Mouse (Mus musculus) limb, embryonic 15.5 days (tissue): Measurements from ENCODE around the gene Mageb18. TPM values are rescaled to one million over a fixed set of nuclear protein-coding genes. Genes with fewer than 3 reads are reported as not detected.
"Not testable (repeated sequence)": the region's sequence is repeated elsewhere in the genome, so short reads cannot be mapped to it uniquely, and the experiment has no call there.

ENCODE experiments used
- ATAC-seq: fragments of 200-750 bp; cut with Nextera tagmentation; 2 replicates; pipeline ENCODE4 v1.8.0; 2017; ENCODE audit warnings: low read depth, moderate TSS enrichment; ENCODE audit not compliant: insufficient number of reproducible peaks, low FRiP score, low TSS enrichment
- H3K27ac ChIP-seq: fragments of 300-500 bp; sonication (generic); 2 replicates; pipeline ENCODE4 v1.5.1; 2015; ENCODE audit warnings: moderate library complexity, mild to moderate bottlenecking, inconsistent platforms
- H3K27me3 ChIP-seq: fragments of 300-500 bp; sonication (generic); 2 replicates; pipeline ENCODE4 v1.6.1; 2015; ENCODE audit warnings: inconsistent platforms
- H3K36me3 ChIP-seq: fragments of 300-500 bp; sonication (generic); 2 replicates; pipeline ENCODE4 v1.6.1; 2015; ENCODE audit warnings: inconsistent platforms
- H3K4me1 ChIP-seq: fragments of 300-500 bp; sonication (generic); 2 replicates; pipeline ENCODE4 v1.6.1; 2015; ENCODE audit warnings: inconsistent platforms
- H3K4me2 ChIP-seq: fragments of 300-500 bp; sonication (generic); 2 replicates; pipeline ENCODE4 v1.6.1; 2015; ENCODE audit warnings: mild to moderate bottlenecking, inconsistent platforms
- H3K4me3 ChIP-seq: fragments of 300-500 bp; sonication (generic); 2 replicates; pipeline ENCODE4 v1.5.1; 2015; ENCODE audit warnings: mild to moderate bottlenecking, inconsistent platforms
- H3K9ac ChIP-seq: fragments of 300-500 bp; sonication (generic); 2 replicates; pipeline ENCODE4 v1.6.1; 2015; ENCODE audit warnings: inconsistent platforms
- H3K9me3 ChIP-seq: fragments of 300-500 bp; sonication (generic); 2 replicates; pipeline ENCODE4 v1.6.1; 2016; ENCODE audit warnings: inconsistent platforms
- WGBS: fragments of 180-500 bp; shearing (Covaris S2); methylation state at CpG from one replicate; pipeline ENCODE4 v1.1.7; 2015; 5-methylcytosine and 5-hydroxymethylcytosine counted together
- polyA plus RNA-seq: library from polyadenylated mRNA; unstranded; fragments of >200 nt; fragmentation: Nextera tagmentation; extraction: Ambion mirVana; gene quantifications from 2 replicates; pipeline ENCODE4 v1.2.1, GENCODE M21; 2015

Gene Mageb18
- not detected in 2 replicates for polyA plus RNA-seq

DNA sequence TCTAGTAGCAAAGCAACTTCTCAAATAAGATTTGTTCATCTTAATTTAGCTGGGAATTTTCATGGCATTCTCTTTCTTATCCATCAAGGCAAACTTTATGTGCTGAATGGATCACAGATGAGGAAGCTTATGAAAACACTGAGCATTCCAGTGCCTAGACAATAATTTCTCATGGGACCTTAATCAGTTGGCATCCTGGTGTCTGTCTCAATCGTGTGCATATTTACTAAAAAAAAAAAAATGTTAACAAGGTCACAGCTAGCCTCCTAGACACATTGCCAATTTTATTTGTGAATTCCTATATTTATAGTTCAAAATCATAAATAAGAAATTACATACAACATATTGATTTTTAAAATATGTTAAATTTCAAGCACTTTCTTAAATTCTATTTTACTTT lies at the start of gene Mageb18:
Mageb18 (minus strand) TSS at position 101 of the 400 bp plus-strand sequence.
- H3K9me3 ChIP-seq = no peaks in the 10 kb centered on the region
- no peak within 1 kb of the TSS for H3K27ac ChIP-seq
- no peaks in the 10 kb centered on the region for H3K4me1 ChIP-seq
- H3K4me2 ChIP-seq = no peak within 1 kb of the TSS
- no peak within 1 kb of the TSS for H3K4me3 ChIP-seq
- ATAC-seq = no peak
- H3K27me3 ChIP-seq = no peaks in the 10 kb centered on the region
- 67% methylated on average over 1 of the region's 1 CpGs for WGBS
- H3K9ac ChIP-seq = no peak within 1 kb of the TSS
- no peaks in the 10 kb centered on the region for H3K36me3 ChIP-seq

DNA sequence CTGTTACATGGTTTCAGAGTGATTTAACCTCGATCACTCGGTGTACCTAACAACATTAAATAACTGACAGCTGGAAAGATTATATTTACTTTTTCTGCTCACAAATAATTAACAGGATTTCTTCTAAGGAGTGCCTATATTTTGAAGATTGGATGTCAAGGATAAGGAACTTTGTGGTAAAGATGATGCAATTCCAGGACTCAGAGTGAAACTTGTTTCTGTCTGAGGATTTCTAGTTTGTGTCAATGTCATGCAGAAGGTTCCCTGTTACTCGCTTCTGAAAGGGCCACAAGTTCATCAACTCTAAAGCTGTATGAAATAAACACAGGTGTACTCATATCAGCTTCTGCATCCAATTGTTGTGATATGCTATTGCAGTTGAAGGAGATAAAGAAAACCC lies 13.4 kb upstream of the Mageb18 start:
- no peak overlapping the region for H3K4me2 ChIP-seq
- H3K9ac ChIP-seq = no peak overlapping the region
- 80% methylated on average over 3 of the region's 3 CpGs for WGBS
- H3K4me3 ChIP-seq = no peak overlapping the region
- no peaks in the 10 kb centered on the region for H3K4me1 ChIP-seq
- no peaks in the 10 kb centered on the region for H3K27me3 ChIP-seq
- no peaks in the 10 kb centered on the region for H3K36me3 ChIP-seq
- H3K9me3 ChIP-seq = no peaks in the 10 kb centered on the region
- no peak for ATAC-seq
- no peak overlapping the region for H3K27ac ChIP-seq

DNA sequence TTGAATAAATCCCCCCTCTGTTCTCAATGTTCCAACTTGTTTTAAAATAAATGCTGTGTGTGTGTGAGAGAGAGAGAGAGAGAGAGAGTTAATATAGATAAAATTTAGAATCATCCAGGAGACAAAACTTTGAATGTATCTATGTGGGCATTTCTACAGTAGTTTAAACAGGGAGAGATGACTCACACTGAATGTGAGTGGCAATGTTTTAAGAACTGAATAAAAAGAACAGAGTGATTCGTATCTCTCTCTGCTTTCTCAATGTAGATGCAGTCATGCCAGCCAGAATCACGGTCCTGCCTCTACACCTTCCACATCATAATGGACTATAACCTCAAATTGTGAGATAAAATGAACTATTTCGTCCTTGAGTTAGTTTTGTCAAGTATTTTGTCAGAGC lies 11.1 kb upstream of the Mageb18 start:
- no peaks in the 10 kb centered on the region for H3K9me3 ChIP-seq
- no peak overlapping the region for H3K4me3 ChIP-seq
- 74% methylated on average over 3 of the region's 3 CpGs for WGBS
- H3K27me3 ChIP-seq = no peaks in the 10 kb centered on the region
- no peaks in the 10 kb centered on the region for H3K36me3 ChIP-seq
- H3K4me1 ChIP-seq = no peaks in the 10 kb centered on the region
- H3K4me2 ChIP-seq = no peak overlapping the region
- H3K9ac ChIP-seq = no peak overlapping the region
- no peak overlapping the region for H3K27ac ChIP-seq
- no peak for ATAC-seq

DNA sequence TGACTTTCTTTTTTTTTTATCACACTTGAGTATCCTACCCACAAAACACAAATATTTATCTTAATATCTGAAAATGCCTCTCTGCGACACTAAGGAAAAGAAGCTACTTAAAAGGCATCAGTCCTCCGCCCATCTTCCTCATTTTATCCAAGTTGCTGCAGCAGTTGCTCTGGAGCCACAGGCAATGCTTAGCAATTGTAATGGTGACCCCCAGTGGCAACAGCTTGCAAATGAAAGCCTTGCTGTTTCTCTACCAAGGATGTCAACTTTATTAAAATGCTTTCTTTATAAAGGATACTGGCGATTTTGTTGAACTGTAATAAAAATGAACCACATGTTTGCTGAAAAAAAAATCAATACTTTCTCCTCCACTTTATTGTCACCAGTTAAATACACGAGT lies 2.0 kb downstream of the Mageb18 start:
- H3K4me3 ChIP-seq = no peak overlapping the region
- H3K9ac ChIP-seq = no peak overlapping the region
- WGBS = 37% methylated on average over 4 of the region's 4 CpGs
- no peaks in the 10 kb centered on the region for H3K9me3 ChIP-seq
- no peaks in the 10 kb centered on the region for H3K4me1 ChIP-seq
- no peak overlapping the region for H3K27ac ChIP-seq
- H3K4me2 ChIP-seq = no peak overlapping the region
- no peak for ATAC-seq
- no peaks in the 10 kb centered on the region for H3K36me3 ChIP-seq
- H3K27me3 ChIP-seq = no peaks in the 10 kb centered on the region

DNA sequence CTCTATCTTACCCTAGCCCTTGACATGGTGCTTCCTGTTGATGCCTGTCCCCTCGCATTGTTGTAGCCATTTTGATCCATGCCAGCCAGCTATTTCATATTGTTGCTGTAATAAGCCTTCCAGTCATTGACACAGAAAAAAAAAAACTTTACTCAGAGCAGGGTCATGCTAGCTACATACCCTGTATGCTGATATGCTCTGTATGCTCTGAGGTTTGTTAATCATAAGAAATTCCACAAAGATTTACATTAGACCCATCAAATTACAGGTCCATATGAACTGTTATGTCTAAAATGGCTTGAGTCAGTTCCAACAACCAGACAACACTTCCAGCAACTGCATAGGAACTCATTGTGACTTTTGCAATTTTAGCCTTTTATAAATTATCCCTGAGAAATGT lies 71.5 kb downstream of the Mageb18 start:
- ATAC-seq = no peak
- Histone ChIP-seq H3K9ac (no peak overlapping the region), H3K4me2 (no peak overlapping the region), H3K4me3 (no peak overlapping the region), H3K27ac (no peak overlapping the region), H3K36me3 (no peaks in the 10 kb centered on the region), H3K4me1 (no peaks in the 10 kb centered on the region), H3K27me3 (no peaks in the 10 kb centered on the region), H3K9me3 (no peaks in the 10 kb centered on the region)
- 67% methylated on average over 1 of the region's 1 CpGs for WGBS

DNA sequence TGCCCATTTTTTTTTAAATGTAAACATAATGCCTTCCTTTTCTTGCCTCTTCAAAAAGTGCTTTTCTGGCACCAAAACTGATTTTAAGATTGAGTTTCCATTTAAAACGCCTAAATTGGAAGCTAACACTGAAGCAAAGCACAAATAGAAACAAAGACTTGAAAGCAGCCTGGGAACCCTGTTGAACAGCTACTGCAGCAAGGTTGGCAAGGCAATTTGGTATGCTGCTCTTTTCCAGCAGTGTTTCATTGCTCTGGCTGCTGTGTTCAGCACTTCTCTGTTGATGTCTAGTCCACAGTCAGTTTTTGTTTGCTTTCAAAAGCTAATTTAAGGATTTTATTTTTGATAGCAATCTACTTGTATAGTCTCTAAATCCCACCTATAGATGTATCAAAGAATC lies 101.1 kb downstream of the Mageb18 start:
- no peak overlapping the region for H3K27ac ChIP-seq
- no peaks in the 10 kb centered on the region for H3K27me3 ChIP-seq
- no peak overlapping the region for H3K4me2 ChIP-seq
- H3K4me1 ChIP-seq = no peaks in the 10 kb centered on the region
- no peak overlapping the region for H3K4me3 ChIP-seq
- H3K9me3 ChIP-seq = no peaks in the 10 kb centered on the region
- no peak overlapping the region for H3K9ac ChIP-seq
- no peak for ATAC-seq
- 41% methylated on average over 1 of the region's 1 CpGs for WGBS
- H3K36me3 ChIP-seq = no peaks in the 10 kb centered on the region

DNA sequence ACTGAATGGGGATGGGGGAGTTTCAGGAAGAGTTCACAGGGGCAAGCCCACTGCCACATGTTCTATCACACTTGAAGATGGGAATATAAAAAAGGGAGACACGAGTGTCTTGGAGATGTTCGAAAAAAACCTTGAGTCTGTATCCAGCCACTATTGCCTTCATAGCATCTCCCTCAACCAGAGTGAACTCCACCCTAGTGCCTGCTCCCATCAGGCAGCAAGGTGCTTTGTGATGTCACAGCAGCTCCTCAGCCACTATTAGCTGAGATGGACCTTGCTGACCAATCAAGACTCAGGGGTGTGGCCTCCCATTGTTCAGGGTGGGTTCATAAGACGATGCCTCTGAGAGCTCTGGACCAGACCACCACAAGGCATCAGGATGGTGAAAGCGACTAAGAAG lies 109.7 kb downstream of the Mageb18 start, which contains the start of gene Gm5941:
Gm5941 (plus strand) TSS at position 301 of the 400 bp plus-strand sequence.
- ATAC-seq, H3K36me3 ChIP-seq: not testable (repeated sequence)
- 79% methylated on average over 4 of the region's 4 CpGs for WGBS

DNA sequence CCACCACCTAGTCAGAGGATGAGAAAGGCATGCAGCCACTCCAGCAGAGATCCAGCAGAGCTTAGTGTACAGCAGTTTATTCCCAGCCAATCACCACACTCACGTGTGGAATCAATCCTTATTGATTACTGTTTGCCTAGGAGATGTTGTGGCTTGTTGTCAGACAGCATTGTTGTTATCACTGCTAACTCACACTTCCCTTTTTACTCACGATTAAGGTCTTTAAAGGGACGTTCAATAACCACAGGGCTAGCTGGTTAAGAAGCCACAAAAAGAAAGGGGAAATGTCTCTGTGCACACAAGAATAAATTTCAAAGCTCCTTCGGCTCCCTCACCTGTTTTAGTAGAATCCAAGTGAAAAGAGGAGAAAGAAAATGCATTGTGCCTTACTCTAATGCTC lies 134.6 kb downstream of the Mageb18 start:
- Histone ChIP-seq H3K27ac (no peak overlapping the region), H3K4me1 (no peaks in the 10 kb centered on the region), H3K36me3 (no peaks in the 10 kb centered on the region), H3K9ac (no peak overlapping the region), H3K4me3 (no peak overlapping the region), H3K9me3 (no peaks in the 10 kb centered on the region), H3K4me2 (no peak overlapping the region), H3K27me3 (no peaks in the 10 kb centered on the region)
- no peak for ATAC-seq
- WGBS = 61% methylated on average over 4 of the region's 4 CpGs

More for the DNA sequence above, 109.7 kb downstream of the Mageb18 start, which contains the start of gene Gm5941:
- H3K4me1 ChIP-seq, H3K4me2 ChIP-seq, H3K27ac ChIP-seq, H3K9ac ChIP-seq, H3K9me3 ChIP-seq, H3K4me3 ChIP-seq, H3K27me3 ChIP-seq: not testable (repeated sequence)

DNA sequence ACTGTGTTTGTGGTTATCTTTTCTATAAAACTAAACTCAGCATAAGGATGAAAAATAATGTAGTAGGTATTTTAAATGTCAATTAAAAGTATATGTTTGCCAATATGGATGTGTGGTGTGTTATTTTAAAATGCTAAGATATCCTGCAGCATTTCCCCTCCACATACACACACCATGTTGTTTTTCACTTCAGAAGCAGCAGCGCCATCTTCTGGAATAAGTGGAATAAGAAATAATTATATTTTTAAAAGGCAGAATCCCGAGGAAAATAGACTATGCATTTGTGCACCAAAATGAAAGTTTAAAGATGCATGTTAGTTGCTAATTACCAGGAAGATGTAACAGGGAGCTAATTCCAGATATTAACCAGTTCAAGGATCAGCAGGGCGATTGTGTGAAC lies 138.9 kb downstream of the Mageb18 start:
- H3K27ac ChIP-seq = no peak overlapping the region
- ATAC-seq = no peak
- H3K9me3 ChIP-seq = no peaks in the 10 kb centered on the region
- H3K9ac ChIP-seq = no peak overlapping the region
- H3K4me3 ChIP-seq = no peak overlapping the region
- no peaks in the 10 kb centered on the region for H3K36me3 ChIP-seq
- no peaks in the 10 kb centered on the region for H3K27me3 ChIP-seq
- H3K4me2 ChIP-seq = no peak overlapping the region
- WGBS = 37% methylated on average over 3 of the region's 3 CpGs
- no peaks in the 10 kb centered on the region for H3K4me1 ChIP-seq

DNA sequence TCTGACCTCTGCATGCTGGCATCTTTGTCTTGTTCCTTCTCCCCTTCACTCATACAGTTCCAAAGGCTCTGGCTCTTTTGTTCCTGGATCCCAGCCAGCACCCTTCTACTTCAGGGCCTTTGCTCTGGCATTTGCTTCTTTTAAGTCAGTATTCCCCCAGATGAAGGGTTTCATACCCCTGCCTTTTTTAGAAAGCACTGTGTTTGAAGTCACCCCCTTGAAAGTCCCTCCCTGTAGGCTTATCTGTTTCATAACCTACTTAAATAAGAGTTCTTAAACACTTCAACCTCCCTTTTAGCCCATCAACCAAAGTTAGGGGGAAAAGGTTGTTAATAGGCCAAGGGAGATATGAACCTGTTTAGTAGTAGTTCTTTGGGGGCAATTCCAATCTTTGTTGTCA lies 212.0 kb downstream of the Mageb18 start:
- Histone ChIP-seq H3K9ac (no peak overlapping the region), H3K4me1 (no peaks in the 10 kb centered on the region), H3K27me3 (no peaks in the 10 kb centered on the region), H3K27ac (no peak overlapping the region), H3K9me3 (no peaks in the 10 kb centered on the region), H3K36me3 (no peaks in the 10 kb centered on the region), H3K4me2 (no peak overlapping the region), H3K4me3 (no peak overlapping the region)
- ATAC-seq = no peak

DNA sequence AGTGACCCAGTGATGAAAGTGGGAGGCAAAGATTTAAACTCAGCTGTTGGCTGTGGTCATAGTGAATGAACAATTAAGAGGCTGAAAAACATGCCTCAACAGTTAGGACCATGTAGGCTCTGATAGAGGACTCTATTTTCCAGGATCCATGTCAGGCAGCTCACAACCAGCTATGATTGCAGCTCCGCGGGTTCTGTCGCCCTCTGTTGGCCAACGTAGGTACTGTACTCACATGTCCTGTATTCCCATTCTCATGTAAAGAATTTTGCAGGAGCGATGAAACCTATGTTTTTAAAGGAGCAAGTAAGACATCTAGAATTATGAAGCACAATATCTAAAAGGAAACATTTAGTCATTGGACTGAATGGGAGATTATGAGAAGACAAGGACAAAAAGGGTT lies 256.4 kb downstream of the Mageb18 start:
- Histone ChIP-seq H3K9me3 (no peaks in the 10 kb centered on the region), H3K4me3 (no peak overlapping the region), H3K27ac (no peak overlapping the region), H3K9ac (no peak overlapping the region), H3K36me3 (no peaks in the 10 kb centered on the region), H3K4me2 (no peak overlapping the region), H3K4me1 (no peaks in the 10 kb centered on the region), H3K27me3 (no peaks in the 10 kb centered on the region)
- no peak for ATAC-seq
- WGBS = 13% methylated on average over 5 of the region's 5 CpGs

DNA sequence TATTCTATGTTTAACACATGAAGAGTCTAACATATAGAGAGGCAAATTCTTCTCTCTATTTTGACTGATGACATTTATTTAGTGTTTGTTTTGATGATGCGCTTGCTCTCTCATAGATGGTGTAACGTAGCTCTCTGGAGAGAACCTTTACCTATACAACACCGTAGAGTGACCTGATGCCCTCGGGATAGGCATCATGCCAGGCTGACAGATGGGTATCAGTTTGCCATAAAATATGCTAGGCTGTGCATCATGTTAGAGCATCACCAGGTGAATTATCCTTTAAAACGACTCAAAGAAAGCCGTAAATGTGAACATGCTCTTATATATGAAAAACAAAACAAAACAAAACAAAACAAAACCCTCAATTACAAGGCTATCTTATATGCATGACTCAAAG lies 258.5 kb downstream of the Mageb18 start:
- no peaks in the 10 kb centered on the region for H3K27me3 ChIP-seq
- no peak for ATAC-seq
- H3K9ac ChIP-seq = no peak overlapping the region
- H3K27ac ChIP-seq = no peak overlapping the region
- H3K9me3 ChIP-seq = no peaks in the 10 kb centered on the region
- WGBS = 85% methylated on average over 6 of the region's 6 CpGs
- no peak overlapping the region for H3K4me3 ChIP-seq
- no peaks in the 10 kb centered on the region for H3K4me1 ChIP-seq
- H3K36me3 ChIP-seq = no peaks in the 10 kb centered on the region
- H3K4me2 ChIP-seq = no peak overlapping the region

DNA sequence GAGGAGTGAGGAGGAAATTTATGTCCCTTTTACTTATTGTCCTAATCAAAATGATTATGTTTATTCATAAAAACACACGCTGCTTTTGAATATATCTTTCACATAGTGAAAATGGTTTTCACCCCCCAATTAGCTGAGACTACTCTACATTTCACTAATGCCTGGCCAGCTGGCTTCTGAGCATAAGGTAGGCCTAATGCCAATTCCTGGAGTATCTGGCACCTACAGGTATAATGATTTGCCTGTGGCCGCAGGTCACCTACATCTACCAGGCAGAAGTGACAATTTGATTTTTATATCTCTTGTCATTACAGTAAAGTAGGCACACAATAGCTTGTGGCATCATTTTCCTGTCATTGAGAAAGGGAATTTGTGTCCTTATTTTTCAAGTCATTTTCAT lies 259.8 kb downstream of the Mageb18 start:
- H3K4me3 ChIP-seq = no peak overlapping the region
- no peak for ATAC-seq
- H3K9me3 ChIP-seq = no peaks in the 10 kb centered on the region
- no peaks in the 10 kb centered on the region for H3K4me1 ChIP-seq
- H3K27me3 ChIP-seq = no peaks in the 10 kb centered on the region
- no peaks in the 10 kb centered on the region for H3K36me3 ChIP-seq
- H3K27ac ChIP-seq = no peak overlapping the region
- 72% methylated on average over 2 of the region's 2 CpGs for WGBS
- H3K9ac ChIP-seq = no peak overlapping the region
- H3K4me2 ChIP-seq = no peak overlapping the region
